Mouse (Mus musculus) G1E (cell line): ENCODE data around the gene Anxa4. TPM values are rescaled to one million over a fixed set of nuclear protein-coding genes. Genes with fewer than 3 reads are reported as not detected.

Experiments
- ATAC-seq: 2 replicates; pipeline ENCODE4 v1.8.0; 2016; ENCODE audit warnings: mild to moderate bottlenecking; ENCODE audit not compliant: insufficient number of reproducible peaks, poor library complexity, low FRiP score, severe bottlenecking; ENCODE audit errors: extremely low read depth
- DNase-seq: peaks from one replicate; pipeline ENCODE4 v3.0.0; 2012; ENCODE audit warnings: low spot score
- H3K27me3 ChIP-seq: 2 replicates; pipeline ENCODE4 v1.6.1; 2012; ENCODE audit warnings: mild to moderate bottlenecking, low read length, inconsistent platforms; ENCODE audit not compliant: insufficient read depth
- H3K36me3 ChIP-seq: replicated peaks from 2 replicates; pipeline ENCODE3; 2012; ENCODE audit warnings: mild to moderate bottlenecking, inconsistent platforms
- H3K4me1 ChIP-seq: 2 replicates; pipeline ENCODE4 v1.6.1; 2012; ENCODE audit warnings: low read depth, low read length, inconsistent platforms, mixed read lengths; ENCODE audit not compliant: insufficient read depth
- H3K4me3 ChIP-seq: 2 replicates; pipeline ENCODE4 v1.5.1; 2012; ENCODE audit warnings: low read depth, mild to moderate bottlenecking, inconsistent platforms, low read length, moderate library complexity, mixed read lengths
- H3K9me3 ChIP-seq: replicated peaks from 2 replicates; pipeline ENCODE4 v1.6.1; 2012; ENCODE audit warnings: inconsistent platforms
- CTCF ChIP-seq: IDR thresholded peaks from 2 replicates; pipeline ENCODE4 v1.5.1; 2012; ENCODE audit warnings: low read depth, low read length, inconsistent platforms, mixed read lengths
- GATA1 ChIP-seq: IDR thresholded peaks from 2 replicates; pipeline ENCODE4 v1.6.1; 2012; ENCODE audit warnings: borderline replicate concordance, low read length, inconsistent platforms, mixed read lengths
- GATA2 ChIP-seq: IDR thresholded peaks from 2 replicates; pipeline ENCODE4 v1.6.1; 2012; ENCODE audit warnings: low read depth, low read length, inconsistent platforms, borderline replicate concordance
- POLR2AphosphoS5 ChIP-seq: IDR thresholded peaks from 2 replicates; pipeline ENCODE4 v1.6.1; 2012; ENCODE audit warnings: low read depth, low read length, inconsistent platforms; ENCODE audit not compliant: insufficient replicate concordance
- TAL1 ChIP-seq: conservative IDR thresholded peaks from 2 replicates; pipeline ENCODE4 v1.6.1; 2012; ENCODE audit warnings: low read depth, low read length, inconsistent platforms, mixed read lengths
- polyA plus RNA-seq: library from polyadenylated mRNA; stranded (reverse); fragments of >175 nt; gene quantifications from 2 replicates; pipeline ENCODE4 v1.2.3, GENCODE M21; 2012
- total RNA-seq, 2 experiments: library from RNA; stranded (forward) in 1 of 2; stranded (reverse) in 1 of 2; fragments of 200-1000 nt in 1 of 2; fragments of >200 nt in 1 of 2; fragmentation: Nextera tagmentation in 1 of 2; gene quantifications; 2 replicates each; pipeline ENCODE4 v1.2.3; 2014 to 2017

Anxa4 gene
- total and polyA plus RNA-seq, 3 experiments, result 1.0 to 15.6 (median 3.5) TPM

- Histone ChIP-seq H3K36me3 (no peaks in the 10 kb centered on the region), H3K27me3 (peaks cover 49% of the 10 kb centered on the region), H3K9me3 (no peaks in the 10 kb centered on the region), H3K4me3 (no peak overlapping the region), H3K4me1 (peaks cover 30% of the 10 kb centered on the region)
- DNase-seq, result no peak
- no peak for ATAC-seq
- TF ChIP-seq GATA2 (no peak), CTCF (no peak), TAL1 (no peak), POLR2AphosphoS5 (no peak), GATA1 (no peak)
Observed at GRCm38 (mm10) chr6:86790351-86790943, 2.9 kb downstream of the Anxa4 start.

- no peak overlapping the region for H3K4me3 ChIP-seq
- no peaks in the 10 kb centered on the region for H3K9me3 ChIP-seq
- peaks cover 34% of the 10 kb centered on the region for H3K27me3 ChIP-seq
- ATAC-seq, result no peak
- H3K36me3 ChIP-seq, result no peaks in the 10 kb centered on the region
- no peak for DNase-seq
- H3K4me1 ChIP-seq, result peaks cover 22% of the 10 kb centered on the region
- TF ChIP-seq POLR2AphosphoS5 (no peak), GATA1 (no peak), CTCF (no peak), TAL1 (no peak), GATA2 (no peak)
Observed at GRCm38 (mm10) chr6:86788242-86788641, 5.1 kb downstream of the Anxa4 start.

DNA sequence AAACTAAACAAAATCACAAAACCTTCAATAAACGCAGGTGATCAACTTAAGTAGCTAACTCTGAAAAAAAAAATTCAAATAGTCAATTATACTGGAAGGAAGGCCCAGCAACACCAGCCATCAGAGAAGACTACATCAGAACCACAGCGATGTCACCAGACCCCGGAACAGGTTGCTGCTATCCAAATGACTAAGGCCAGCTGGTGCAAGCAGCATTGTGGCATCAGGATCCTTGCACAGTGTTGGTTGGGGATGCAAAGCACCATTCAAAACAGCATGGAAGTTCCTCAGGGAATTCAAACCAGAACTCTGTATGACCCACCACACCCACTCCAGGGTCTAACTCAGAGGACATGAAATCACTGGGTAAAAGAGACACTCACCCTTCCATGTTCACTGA lies 6.8 kb downstream of the Anxa4 start:
- TF ChIP-seq POLR2AphosphoS5 (no peak), TAL1 (no peak), CTCF (no peak)
- peaks cover 24% of the 10 kb centered on the region for H3K27me3 ChIP-seq
- DNase-seq (no peak), ATAC-seq (no peak)
- no peaks in the 10 kb centered on the region for H3K36me3 ChIP-seq
- no peaks in the 10 kb centered on the region for H3K9me3 ChIP-seq
- H3K4me3 ChIP-seq, result no peak overlapping the region
- peaks cover 13% of the 10 kb centered on the region; the same call in 1 of the 2 replicates for H3K4me1 ChIP-seq

- Histone ChIP-seq H3K9me3 (no peaks in the 10 kb centered on the region), H3K4me1 (peaks cover 4% of the 10 kb centered on the region; the same call in 1 of the 2 replicates), H3K4me3 (no peak overlapping the region), H3K36me3 (no peaks in the 10 kb centered on the region), H3K27me3 (peaks cover 18% of the 10 kb centered on the region)
- no peak for DNase-seq
- no peak for ATAC-seq
- TF ChIP-seq CTCF (no peak), GATA1 (no peak), TAL1 (no peak), GATA2 (no peak), POLR2AphosphoS5 (no peak)
Observed at GRCm38 (mm10) chr6:86784739-86785138, 8.6 kb downstream of the Anxa4 start.

GRCm38 (mm10) chr6:86782342-86782741 lies 11.0 kb downstream of the Anxa4 start:
- Histone ChIP-seq H3K27me3 (peaks cover 20% of the 10 kb centered on the region), H3K36me3 (no peaks in the 10 kb centered on the region), H3K4me1 (peaks cover 4% of the 10 kb centered on the region; the same call in 1 of the 2 replicates), H3K4me3 (no peak overlapping the region), H3K9me3 (no peaks in the 10 kb centered on the region)
- no peak for DNase-seq
- TF ChIP-seq CTCF (no peak), GATA1 (no peak), TAL1 (no peak), POLR2AphosphoS5 (no peak), GATA2 (no peak)
- ATAC-seq, result no peak

DNA sequence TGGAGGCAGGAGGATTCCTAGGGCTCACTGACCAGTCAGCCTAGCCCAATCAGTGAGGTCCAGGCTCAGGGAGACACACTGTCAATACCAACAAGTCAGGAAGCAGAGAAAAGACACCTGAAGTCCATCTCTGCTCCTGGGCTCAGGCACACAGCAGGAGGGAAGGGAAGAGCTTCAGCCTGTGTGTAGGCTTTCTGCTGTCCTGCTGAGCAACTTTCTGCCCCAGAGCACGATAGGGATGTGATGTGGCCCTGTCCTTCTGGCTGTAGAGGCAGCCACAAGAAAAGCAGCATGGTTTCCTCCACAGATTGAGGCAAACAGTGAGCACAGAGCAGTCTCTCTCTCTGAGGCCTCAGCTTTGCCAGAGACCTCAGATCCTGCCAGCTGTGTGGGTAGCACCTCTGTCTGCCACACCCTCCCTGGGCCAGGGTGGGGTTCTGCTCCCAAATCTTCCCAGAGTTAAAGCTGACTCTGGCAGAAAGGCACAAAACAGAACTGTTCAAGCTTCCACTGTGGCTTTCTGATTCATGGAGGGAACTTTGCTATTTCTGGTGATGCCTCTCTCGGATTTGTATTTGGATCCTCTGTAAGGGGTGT lies 11.9 kb downstream of the Anxa4 start:
- Histone ChIP-seq H3K27me3 (peaks cover 20% of the 10 kb centered on the region), H3K4me3 (no peak overlapping the region), H3K4me1 (peaks cover 4% of the 10 kb centered on the region; the same call in 1 of the 2 replicates), H3K36me3 (no peaks in the 10 kb centered on the region), H3K9me3 (no peaks in the 10 kb centered on the region)
- ATAC-seq, result no peak
- TF ChIP-seq GATA1 (no peak), CTCF (no peak), TAL1 (no peak), GATA2 (no peak), POLR2AphosphoS5 (no peak)
- DNase-seq, result no peak
